Mouse (Mus musculus): ENCODE measurements around the gene Prpmp5. TPM values are rescaled to one million over a fixed set of nuclear protein-coding genes. Genes with fewer than 3 reads are reported as not detected.
"Not testable (repeated sequence)": the region's sequence is repeated elsewhere in the genome, so short reads cannot be mapped to it uniquely, and the experiment has no call there.

Prpmp5 gene
- not detected for total RNA-seq (2021)
- long read RNA-seq, experiment 1: 0 reads
- long read RNA-seq, experiment 2: 0 reads

DNA sequence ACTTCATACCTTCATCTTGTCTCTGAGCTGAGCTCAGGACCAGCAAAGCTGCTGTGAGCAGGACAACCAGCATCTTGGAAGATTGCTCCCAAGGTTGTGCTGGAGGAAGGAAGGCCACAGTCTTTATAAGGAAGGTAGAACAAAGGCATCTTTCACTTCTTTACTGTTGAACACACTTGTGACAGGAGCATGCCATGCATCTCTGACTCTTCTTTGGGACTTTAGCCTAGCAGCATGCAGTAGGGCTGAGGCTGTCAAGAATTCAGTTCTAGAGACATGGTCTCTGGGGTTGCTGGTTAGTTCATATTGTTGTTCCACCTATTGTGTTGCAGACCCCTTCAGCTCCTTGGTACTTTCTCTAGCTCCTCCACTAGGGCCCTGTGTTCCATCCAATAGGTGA is at the start of gene Prpmp5:
Gene Prpmp5, minus strand, starts transcription at position 101 of the 400 bp plus-strand sequence.
- DNase-seq (ENCODE audit: low spot score in 2 of 2): not testable (repeated sequence)

DNA sequence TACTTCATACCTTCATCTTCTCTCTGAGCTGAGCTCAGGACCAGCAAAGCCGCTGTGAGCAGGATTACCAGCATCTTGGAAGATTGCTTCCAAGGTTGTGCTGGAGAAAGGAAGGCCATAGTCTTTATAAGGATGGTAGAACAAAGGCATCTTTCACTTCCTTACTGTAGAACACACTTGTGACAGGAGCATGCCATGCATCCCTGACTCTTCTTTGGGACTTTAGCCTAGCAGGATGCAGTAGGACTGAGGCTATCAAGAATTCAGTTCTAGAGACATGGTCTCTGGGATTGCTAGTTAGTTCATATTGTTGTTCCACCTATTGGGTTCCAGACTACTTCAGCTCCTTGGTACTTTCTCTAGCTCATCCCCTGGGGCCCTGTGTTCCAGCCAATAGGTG is 49.5 kb upstream of the Prpmp5 start, which contains the start of gene Gm8882:
Gene Gm8882, minus strand, starts transcription at position 101 of the 400 bp plus-strand sequence.
- DNase-seq (ENCODE audit: low spot score in 2 of 2): not testable (repeated sequence)

Other genes starting within 250 kb of the Prpmp5 start
- gene Prb1, start 104.2 kb downstream of the Prpmp5 start, total RNA-seq (2021): not detected
- gene Gm8882, start 49.4 kb upstream of the Prpmp5 start, total RNA-seq (2021): not detected